Mouse (Mus musculus): ENCODE measurements around the gene A930017K11Rik.

DNA sequence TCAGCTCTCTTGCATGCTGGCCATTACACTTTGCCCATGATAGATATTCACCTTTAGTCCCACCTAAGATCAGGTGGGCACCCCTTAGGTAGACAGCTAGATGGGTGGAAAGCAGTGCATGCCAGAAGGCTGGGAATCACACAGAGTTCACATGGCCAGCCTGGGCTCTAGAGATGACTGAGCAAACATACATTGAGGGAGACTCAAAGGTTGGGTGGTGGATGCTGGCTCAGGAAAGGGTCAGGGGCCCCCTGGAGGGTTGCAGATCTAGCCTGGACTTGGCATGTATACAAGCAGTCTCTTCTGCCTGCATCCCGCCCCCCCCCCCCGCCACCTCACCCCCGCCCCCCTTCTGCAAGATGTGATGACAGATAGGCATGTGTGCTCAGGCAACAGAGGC is 1.7 kb downstream of the A930017K11Rik start:
- TF ChIP-seq CTCF (IDR thresholded peaks at IDR 0.05; ENCODE audit: borderline replicate concordance, extremely low read depth, insufficient read depth, insufficient read length) (no peak), POLR2A (IDR thresholded peaks at IDR 0.05; ENCODE audit: borderline replicate concordance, extremely low read depth, insufficient read depth, insufficient read length, poor library complexity, severe bottlenecking) (no peak)
